Mouse (Mus musculus) liver, embryonic 14.5 days (tissue): Measurements from ENCODE around the gene Ankrd10.

Source experiments
- CTCF ChIP-seq: IDR thresholded peaks from 2 replicates; pipeline ENCODE4 v1.5.1; 2016; ENCODE audit warnings: antibody characterized with exemption, low read depth, control low read depth
- EP300 ChIP-seq: IDR thresholded peaks from 2 replicates; pipeline ENCODE4 v1.6.1; 2016; ENCODE audit warnings: antibody characterized with exemption, low read depth

GRCm38 (mm10) chr8:11668308-11668707 lies 32.8 kb upstream of the Ankrd10 start:
- TF ChIP-seq CTCF (no peak), EP300 (no peak)
